Mouse (Mus musculus): ENCODE data around the gene 1700001C02Rik. TPM values are rescaled to one million over a fixed set of nuclear protein-coding genes. Genes with fewer than 3 reads are reported as not detected.

The 1700001C02Rik gene
- polyA plus RNA-seq, 1 experiment from 2014 or later = 1.5 TPM

DNA sequence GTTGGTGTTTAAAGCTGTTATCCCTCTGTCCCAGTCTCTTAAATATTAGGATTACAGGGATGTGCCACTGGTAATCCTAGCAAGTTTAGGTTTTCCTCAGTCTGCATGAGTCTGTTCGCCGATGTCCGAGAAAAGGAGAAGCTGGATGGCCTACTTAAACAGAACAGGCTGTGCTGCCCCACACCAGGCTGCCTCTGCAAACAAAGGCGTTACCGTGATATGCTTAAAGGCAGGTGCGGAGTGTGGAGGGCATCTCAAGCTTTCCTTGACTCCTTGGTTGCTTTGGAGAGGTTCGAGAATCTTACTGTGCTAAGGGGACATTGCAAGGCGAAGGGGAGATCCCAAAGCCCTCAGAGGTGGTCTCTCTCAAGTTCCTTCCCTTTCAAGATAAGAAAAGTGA lies 31.0 kb downstream of the 1700001C02Rik start:
- 90% methylated on average over 8 of the region's 8 CpGs for WGBS
- no peak for ATAC-seq (replicated peaks)
- no peak overlapping the region for H3K9ac ChIP-seq (replicated peaks)
- no peaks in the 10 kb centered on the region for H3K36me3 ChIP-seq
- H3K4me1 ChIP-seq = no peaks in the 10 kb centered on the region
- no peak overlapping the region for H3K27ac ChIP-seq (replicated peaks)
- H3K27me3 ChIP-seq = no peaks in the 10 kb centered on the region
- H3K4me3 ChIP-seq = no peak overlapping the region
- H3K9me3 ChIP-seq = no peaks in the 10 kb centered on the region
- H3K4me2 ChIP-seq (replicated peaks) = no peak overlapping the region

DNA sequence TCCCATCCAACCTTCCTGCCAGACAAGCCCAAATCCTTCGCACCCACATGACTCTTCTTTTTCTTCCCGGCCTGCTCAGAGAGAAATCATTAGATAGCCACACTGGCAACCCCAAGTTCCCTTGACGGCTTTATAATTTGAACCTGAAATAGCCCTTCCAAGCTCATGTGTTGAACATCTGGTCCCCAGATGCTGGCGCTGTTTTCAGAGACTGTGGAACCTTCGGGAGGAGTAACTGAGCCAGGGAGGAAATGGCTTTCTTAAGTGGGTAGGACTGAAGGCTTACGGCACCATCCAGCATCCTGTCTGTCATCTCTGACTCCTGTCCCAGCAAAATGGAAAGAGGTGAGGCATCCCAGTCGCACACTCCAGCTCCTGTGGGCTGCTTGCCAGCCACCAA lies 31.5 kb downstream of the 1700001C02Rik start:
- ATAC-seq (replicated peaks) = no peak
- no peaks in the 10 kb centered on the region for H3K36me3 ChIP-seq
- WGBS = 79% methylated on average over 7 of the region's 7 CpGs
- H3K4me2 ChIP-seq (replicated peaks) = no peak overlapping the region
- no peaks in the 10 kb centered on the region for H3K4me1 ChIP-seq
- H3K27ac ChIP-seq (replicated peaks) = no peak overlapping the region
- H3K27me3 ChIP-seq = no peaks in the 10 kb centered on the region
- no peaks in the 10 kb centered on the region for H3K9me3 ChIP-seq
- H3K4me3 ChIP-seq = no peak overlapping the region
- no peak overlapping the region for H3K9ac ChIP-seq (replicated peaks)

DNA sequence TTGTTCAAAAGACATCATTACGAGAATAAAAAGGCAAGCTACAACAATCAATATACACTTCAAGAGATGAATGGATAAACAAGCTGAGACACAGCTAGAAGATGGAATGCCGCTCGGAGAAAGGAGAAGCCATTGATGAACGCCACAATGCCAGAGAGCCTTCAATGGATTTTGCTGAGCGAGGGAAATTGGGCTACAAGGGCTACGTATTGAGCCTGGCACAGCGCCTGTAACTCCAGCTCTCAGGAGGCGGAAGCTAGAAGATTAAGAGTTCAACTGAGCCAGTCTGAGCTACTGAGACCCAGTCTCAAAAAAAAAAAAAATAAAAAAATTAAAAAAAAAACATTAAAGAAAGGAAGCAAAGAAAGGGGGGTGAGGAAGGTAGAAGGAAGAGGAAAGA lies 47.3 kb downstream of the 1700001C02Rik start:
- WGBS = 39% methylated on average over 8 of the region's 8 CpGs
- H3K27me3 ChIP-seq = no peaks in the 10 kb centered on the region
- no peaks in the 10 kb centered on the region for H3K4me1 ChIP-seq
- ATAC-seq (replicated peaks) = no peak
- H3K4me2 ChIP-seq (replicated peaks) = no peak overlapping the region
- H3K27ac ChIP-seq (replicated peaks) = no peak overlapping the region
- H3K36me3 ChIP-seq = no peaks in the 10 kb centered on the region
- H3K9ac ChIP-seq (replicated peaks) = no peak overlapping the region
- H3K4me3 ChIP-seq = no peak overlapping the region
- no peaks in the 10 kb centered on the region for H3K9me3 ChIP-seq

DNA sequence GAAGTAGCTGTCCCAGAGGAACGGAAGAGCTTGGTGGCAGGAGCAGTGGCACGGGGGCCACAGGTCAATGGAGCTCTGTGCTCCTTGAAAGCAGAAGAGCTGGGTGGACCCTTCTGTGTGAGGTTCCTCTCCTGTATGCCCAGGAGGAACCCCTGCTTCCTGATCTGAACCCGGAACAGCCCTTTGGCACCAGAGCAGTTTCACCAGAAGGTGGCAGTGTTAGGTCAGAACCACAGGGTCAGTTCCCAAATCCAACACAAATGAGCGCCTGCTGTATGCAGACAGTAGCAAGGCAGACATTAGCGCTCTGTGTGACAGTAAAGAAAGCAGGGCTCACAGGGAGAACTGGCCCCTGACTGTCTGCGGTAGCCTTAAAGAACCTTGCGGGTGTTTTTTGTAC lies 50.5 kb downstream of the 1700001C02Rik start:
- 56% methylated on average over 7 of the region's 7 CpGs for WGBS
- H3K9me3 ChIP-seq = no peaks in the 10 kb centered on the region
- no peak for ATAC-seq (replicated peaks)
- no peak overlapping the region for H3K4me2 ChIP-seq (replicated peaks)
- peaks cover 5% of the 10 kb centered on the region; the same call in 1 of the 2 replicates for H3K4me1 ChIP-seq
- no peaks in the 10 kb centered on the region for H3K36me3 ChIP-seq
- H3K9ac ChIP-seq (replicated peaks) = no peak overlapping the region
- no peak overlapping the region for H3K27ac ChIP-seq (replicated peaks)
- H3K4me3 ChIP-seq = no peak overlapping the region
- no peaks in the 10 kb centered on the region for H3K27me3 ChIP-seq

DNA sequence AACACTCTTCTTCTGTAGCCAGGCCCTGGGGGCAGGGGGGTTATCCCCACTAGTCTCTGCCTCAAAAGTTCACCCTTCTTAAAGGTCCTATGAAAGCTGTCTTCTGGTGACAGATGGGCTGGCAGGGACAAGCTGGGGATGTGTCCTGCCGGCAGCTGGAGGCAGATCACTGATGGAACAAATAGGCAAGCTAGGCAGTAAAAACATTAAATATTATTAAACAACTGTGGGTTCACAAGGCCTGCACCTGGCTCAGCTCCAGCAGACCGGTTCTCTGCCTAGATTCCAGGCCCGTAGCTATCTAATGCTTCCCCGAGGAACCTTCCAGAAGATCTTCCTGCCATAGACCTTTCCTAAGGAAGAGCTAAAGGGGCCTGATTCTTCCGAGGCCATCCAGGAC lies 52.3 kb downstream of the 1700001C02Rik start:
- H3K4me2 ChIP-seq (replicated peaks) = no peak overlapping the region
- no peak for ATAC-seq (replicated peaks)
- H3K4me1 ChIP-seq = peaks cover 12% of the 10 kb centered on the region; the same call in 1 of the 2 replicates
- no peak overlapping the region for H3K27ac ChIP-seq (replicated peaks)
- H3K9ac ChIP-seq (replicated peaks) = no peak overlapping the region
- no peaks in the 10 kb centered on the region for H3K9me3 ChIP-seq
- no peaks in the 10 kb centered on the region for H3K27me3 ChIP-seq
- H3K36me3 ChIP-seq = no peaks in the 10 kb centered on the region
- 84% methylated on average over 5 of the region's 5 CpGs for WGBS
- H3K4me3 ChIP-seq = no peak overlapping the region

DNA sequence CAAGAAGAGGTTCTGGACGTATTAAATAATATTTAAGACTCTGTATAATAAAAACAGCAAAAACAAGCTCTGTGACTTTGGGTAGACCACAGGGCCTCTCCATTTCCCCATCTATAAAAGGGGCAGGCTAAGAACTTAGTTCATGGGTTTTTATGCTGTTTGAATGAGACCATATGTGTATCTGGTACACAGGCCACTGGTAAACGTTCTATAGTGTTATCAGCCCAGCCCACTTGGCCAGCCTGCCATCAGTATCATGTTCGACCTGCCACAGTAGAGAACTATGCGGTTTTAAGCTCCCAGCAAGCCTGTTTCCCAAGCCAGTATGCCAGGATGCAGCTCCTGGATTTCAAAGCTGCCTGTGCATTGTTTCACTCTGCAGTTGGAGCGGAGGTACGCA lies 52.7 kb downstream of the 1700001C02Rik start:
- Histone ChIP-seq H3K27ac (replicated peaks) (no peak overlapping the region), H3K4me2 (replicated peaks) (no peak overlapping the region), H3K9ac (replicated peaks) (no peak overlapping the region), H3K4me3 (no peak overlapping the region), H3K27me3 (no peaks in the 10 kb centered on the region), H3K36me3 (no peaks in the 10 kb centered on the region), H3K9me3 (no peaks in the 10 kb centered on the region), H3K4me1 (peaks cover 13% of the 10 kb centered on the region; the same call in 1 of the 2 replicates)
- 73% methylated on average over 6 of the region's 6 CpGs for WGBS
- no peak for ATAC-seq (replicated peaks)

DNA sequence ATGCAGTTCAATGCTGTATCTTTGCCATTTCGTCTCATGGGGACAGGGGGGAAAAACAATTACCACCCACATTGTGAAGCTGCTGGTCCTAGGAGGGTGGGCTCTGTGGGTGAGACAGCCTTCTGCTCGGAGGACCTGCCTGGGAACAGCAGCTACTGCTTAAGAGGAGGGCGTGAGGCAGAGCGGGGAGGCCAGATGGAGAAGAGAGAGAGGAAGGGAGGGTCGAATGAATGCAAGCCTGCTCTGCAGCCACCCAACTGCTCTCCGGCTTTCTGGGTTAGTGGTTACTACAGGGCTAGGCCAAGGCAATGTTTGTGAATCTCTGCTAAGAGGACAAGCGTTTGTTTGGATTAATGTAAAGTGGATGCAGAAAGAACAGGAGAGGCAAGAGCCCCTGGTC lies 53.6 kb downstream of the 1700001C02Rik start:
- Histone ChIP-seq H3K4me2 (replicated peaks) (no peak overlapping the region), H3K4me3 (no peak overlapping the region), H3K27me3 (no peaks in the 10 kb centered on the region), H3K9ac (replicated peaks) (no peak overlapping the region), H3K9me3 (no peaks in the 10 kb centered on the region), H3K36me3 (no peaks in the 10 kb centered on the region), H3K4me1 (peaks cover 18% of the 10 kb centered on the region; the same call in 1 of the 2 replicates), H3K27ac (replicated peaks) (no peak overlapping the region)
- WGBS = 33% methylated on average over 7 of the region's 7 CpGs
- ATAC-seq (replicated peaks) = no peak

DNA sequence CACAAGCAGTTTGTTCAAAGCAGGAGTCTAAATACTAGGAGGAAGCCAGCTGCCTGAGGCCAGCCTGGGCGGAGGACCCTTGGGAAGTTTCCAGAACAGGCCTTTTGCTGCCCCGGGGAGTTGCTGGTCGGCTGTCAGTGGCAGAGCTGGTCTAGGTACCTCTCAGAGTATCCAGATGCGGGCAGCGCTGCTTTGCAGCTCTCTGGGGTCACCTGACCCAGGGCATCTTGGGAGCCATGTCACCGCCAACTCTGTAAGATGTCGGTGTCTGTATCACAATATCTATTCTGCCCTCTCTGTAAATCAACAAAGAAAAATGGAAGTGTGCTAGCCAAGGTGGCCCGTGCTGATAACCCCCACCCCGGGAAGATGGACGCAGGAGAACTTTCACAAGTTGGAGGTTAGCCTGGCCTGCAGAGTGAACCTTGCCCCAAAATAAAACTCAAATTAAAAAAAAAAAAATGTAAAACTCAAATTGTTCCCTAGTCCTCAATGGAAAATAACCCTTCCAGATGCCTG lies 54.4 kb downstream of the 1700001C02Rik start:
- Histone ChIP-seq H3K9me3 (no peaks in the 10 kb centered on the region), H3K27me3 (no peaks in the 10 kb centered on the region), H3K4me1 (peaks cover 19% of the 10 kb centered on the region; the same call in 1 of the 2 replicates), H3K4me3 (no peak overlapping the region), H3K9ac (replicated peaks) (no peak overlapping the region), H3K4me2 (replicated peaks) (no peak overlapping the region), H3K36me3 (no peaks in the 10 kb centered on the region), H3K27ac (replicated peaks) (no peak overlapping the region)
- no peak for ATAC-seq (replicated peaks)
- 86% methylated on average over 10 of the region's 10 CpGs for WGBS

DNA sequence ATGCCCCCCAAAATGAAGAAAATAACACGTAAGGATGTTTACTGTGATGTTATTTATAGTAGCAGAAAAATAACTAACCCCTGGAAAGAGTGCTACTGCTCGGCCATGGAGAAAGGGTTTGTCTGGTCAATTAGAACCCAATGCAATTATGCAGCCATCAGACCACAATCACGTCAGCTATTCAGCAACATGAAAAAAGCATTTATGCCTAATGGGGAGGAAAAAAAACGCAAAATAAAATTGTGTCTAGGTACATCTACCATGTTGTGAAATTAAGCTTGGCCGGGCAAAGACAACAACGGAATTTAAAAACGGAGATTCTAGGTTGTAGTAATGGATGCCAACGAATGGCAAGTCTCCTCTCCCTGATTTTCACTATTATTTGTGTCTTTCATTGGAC lies 56.6 kb downstream of the 1700001C02Rik start:
- Histone ChIP-seq H3K4me3 (no peak overlapping the region), H3K27ac (replicated peaks) (no peak overlapping the region), H3K9me3 (no peaks in the 10 kb centered on the region), H3K36me3 (no peaks in the 10 kb centered on the region), H3K4me2 (replicated peaks) (no peak overlapping the region), H3K4me1 (peaks cover 35% of the 10 kb centered on the region), H3K27me3 (no peaks in the 10 kb centered on the region), H3K9ac (replicated peaks) (no peak overlapping the region)
- 31% methylated on average over 8 of the region's 8 CpGs for WGBS
- ATAC-seq (replicated peaks) = no peak

DNA sequence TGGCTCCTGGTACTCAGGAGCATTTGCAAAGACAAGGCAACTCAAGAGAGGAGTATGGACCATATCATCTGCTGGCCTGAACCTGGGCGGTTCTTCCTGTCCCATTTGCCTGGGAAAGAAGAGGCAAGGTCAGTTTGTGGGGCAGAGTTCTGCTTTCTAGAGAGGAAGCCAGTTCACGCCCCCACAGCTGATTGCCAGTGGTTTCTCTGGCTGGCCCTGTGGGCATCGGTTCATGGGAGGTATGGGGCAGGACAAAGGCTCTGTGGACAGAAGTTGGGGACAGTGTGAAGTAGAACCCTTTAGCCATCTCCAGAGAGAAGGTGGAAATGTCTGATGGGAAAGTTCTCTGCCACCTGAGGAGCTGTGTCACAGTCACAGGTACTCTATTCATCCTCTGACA lies 57.3 kb downstream of the 1700001C02Rik start:
- Histone ChIP-seq H3K27ac (replicated peaks) (no peak overlapping the region), H3K27me3 (no peaks in the 10 kb centered on the region), H3K4me3 (no peak overlapping the region), H3K36me3 (no peaks in the 10 kb centered on the region), H3K4me2 (replicated peaks) (no peak overlapping the region), H3K4me1 (peaks cover 35% of the 10 kb centered on the region), H3K9ac (replicated peaks) (no peak overlapping the region), H3K9me3 (no peaks in the 10 kb centered on the region)
- 85% methylated on average over 3 of the region's 3 CpGs for WGBS
- ATAC-seq (replicated peaks) = no peak

DNA sequence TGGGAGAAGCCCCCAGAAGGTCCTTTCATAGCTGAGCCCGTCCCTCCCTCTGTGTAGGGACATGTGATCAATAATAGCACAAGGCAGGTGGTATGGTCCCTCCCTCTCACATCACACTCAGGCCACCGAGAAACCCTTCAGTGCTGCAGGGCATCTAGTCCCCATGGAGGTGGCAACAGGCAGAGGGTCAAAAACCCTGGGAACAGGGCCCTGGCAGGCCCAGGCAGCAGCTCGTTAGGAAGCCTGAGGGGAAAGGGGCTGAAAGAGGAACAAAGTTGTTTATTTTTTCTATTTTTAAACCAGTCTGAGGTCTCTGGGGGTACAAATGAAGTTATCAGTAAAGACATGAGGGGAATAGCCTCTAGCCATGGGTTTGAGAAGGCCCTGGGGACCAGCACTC lies 58.4 kb downstream of the 1700001C02Rik start:
- H3K9ac ChIP-seq (replicated peaks) = no peak overlapping the region
- no peak for ATAC-seq (replicated peaks)
- no peaks in the 10 kb centered on the region for H3K9me3 ChIP-seq
- H3K4me1 ChIP-seq = peaks cover 43% of the 10 kb centered on the region
- 30% methylated on average over 3 of the region's 3 CpGs for WGBS
- H3K4me3 ChIP-seq = no peak overlapping the region
- H3K4me2 ChIP-seq (replicated peaks) = no peak overlapping the region
- H3K27me3 ChIP-seq = no peaks in the 10 kb centered on the region
- H3K27ac ChIP-seq (replicated peaks) = no peak overlapping the region
- no peaks in the 10 kb centered on the region for H3K36me3 ChIP-seq

DNA sequence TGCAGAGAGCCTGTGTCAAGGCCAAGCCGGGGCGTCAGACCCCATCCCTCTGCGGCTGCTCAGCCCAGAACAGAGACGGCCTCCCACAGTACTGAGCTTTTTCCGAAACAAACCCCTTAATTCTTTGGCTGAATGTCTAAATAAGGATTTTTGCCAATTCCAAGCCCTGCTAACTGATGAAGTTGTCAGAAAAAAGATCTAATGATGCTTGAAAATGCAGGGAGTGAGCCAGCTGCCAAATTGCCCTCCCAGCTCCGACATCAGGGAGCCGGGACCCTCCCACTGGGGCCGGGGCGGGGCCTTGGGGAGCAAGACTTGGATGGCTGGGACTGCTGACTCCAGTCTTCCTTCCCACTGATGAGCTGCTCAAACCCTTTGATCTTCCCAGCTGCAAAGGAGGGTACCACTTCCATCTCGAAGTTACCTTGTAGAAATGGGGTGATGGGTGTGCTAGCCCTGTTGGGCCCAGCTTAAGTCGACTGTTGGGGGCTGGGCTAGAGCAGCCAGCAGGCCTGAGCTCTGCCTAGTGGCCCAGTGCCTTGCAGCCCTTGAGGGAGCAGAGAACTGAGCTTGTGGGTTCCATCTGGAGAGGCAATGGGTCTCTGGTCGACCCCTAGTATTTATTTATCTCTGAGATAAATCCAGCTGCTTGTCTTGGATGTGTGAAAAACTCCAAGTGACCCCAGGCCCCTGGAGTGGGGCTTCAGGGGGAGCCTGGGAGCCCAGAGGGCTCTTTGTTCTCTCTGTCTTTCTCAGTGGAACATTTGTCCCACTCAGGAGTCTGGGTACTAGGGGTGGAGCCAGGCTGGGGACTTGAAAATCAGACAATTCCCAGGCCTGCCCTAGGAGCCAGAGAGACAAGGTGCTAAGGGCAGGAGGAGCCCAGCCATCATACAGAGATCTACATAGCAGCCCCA lies 60.3 kb downstream of the 1700001C02Rik start:
- Histone ChIP-seq H3K9me3 (no peaks in the 10 kb centered on the region), H3K9ac (replicated peaks) (no peak overlapping the region), H3K27me3 (no peaks in the 10 kb centered on the region), H3K4me3 (no peak overlapping the region), H3K4me2 (replicated peaks) (no peak overlapping the region), H3K36me3 (no peaks in the 10 kb centered on the region), H3K4me1 (peaks cover 38% of the 10 kb centered on the region), H3K27ac (replicated peaks) (peak overlapping the region; percentile 16; the same call in 1 of the 2 replicates)
- WGBS = 9% methylated on average over 12 of the region's 12 CpGs
- ATAC-seq (replicated peaks) = peak; percentile 80

Data from forebrain, embryonic 15.5 days (tissue).